Mouse (Mus musculus) lung, postnatal 0 days (tissue): ENCODE results near the gene Map2k5. TPM values are rescaled to one million over a fixed set of nuclear protein-coding genes. Genes with fewer than 3 reads are reported as not detected.

ENCODE experiments used
- ATAC-seq: fragments of 200-750 bp; cut with Nextera tagmentation; 2 replicates; pipeline ENCODE4 v1.8.0; 2017; ENCODE audit warnings: moderate library complexity
- DNase-seq: peaks from one replicate; pipeline ENCODE4 v3.0.0-alpha.2; 2016; ENCODE audit warnings: low spot score
- H3K27ac ChIP-seq: fragments of 300-500 bp; sonication (generic); 2 replicates; pipeline ENCODE4 v1.5.1; 2014; ENCODE audit warnings: antibody characterized with exemption, mild to moderate bottlenecking, low read length, mixed read lengths
- H3K27me3 ChIP-seq: fragments of 300-500 bp; sonication (generic); replicated peaks from 2 replicates; pipeline ENCODE4 v1.6.1; 2014; ENCODE audit warnings: low read length, mixed read lengths; ENCODE audit not compliant: insufficient read depth
- H3K36me3 ChIP-seq: fragments of 300-500 bp; sonication (generic); 2 replicates; pipeline ENCODE4 v1.6.1; 2014; ENCODE audit warnings: low read length, mixed read lengths; ENCODE audit not compliant: insufficient read depth
- H3K4me1 ChIP-seq: fragments of 300-500 bp; sonication (generic); 2 replicates; pipeline ENCODE4 v1.6.1; 2014; ENCODE audit warnings: antibody characterized with exemption, low read depth, low read length, mixed read lengths; ENCODE audit not compliant: insufficient read depth
- H3K4me2 ChIP-seq: fragments of 300-500 bp; sonication (generic); replicated peaks from 2 replicates; pipeline ENCODE4 v1.6.1; 2014; ENCODE audit warnings: low read depth, mild to moderate bottlenecking, low read length, moderate library complexity, mixed read lengths
- H3K4me3 ChIP-seq: fragments of 300-500 bp; sonication (generic); 2 replicates; pipeline ENCODE4 v1.5.1; 2014; ENCODE audit warnings: low read depth, low read length
- H3K9ac ChIP-seq: fragments of 300-500 bp; sonication (generic); replicated peaks from 2 replicates; pipeline ENCODE4 v1.6.1; 2014; ENCODE audit warnings: low read depth, mild to moderate bottlenecking
- H3K9me3 ChIP-seq: fragments of 300-500 bp; sonication (generic); 2 replicates; pipeline ENCODE4 v1.6.1; 2016; ENCODE audit warnings: low read length, mixed read lengths
- CTCF ChIP-seq: IDR thresholded peaks from 2 replicates; pipeline ENCODE4 v1.5.1; 2016; ENCODE audit warnings: antibody characterized with exemption, mild to moderate bottlenecking
- EP300 ChIP-seq: IDR thresholded peaks from 2 replicates; pipeline ENCODE4 v1.6.1; 2016; ENCODE audit warnings: antibody characterized with exemption, mild to moderate bottlenecking, control low read depth
- WGBS: fragments of 180-500 bp; shearing (Covaris S2); extraction: QIAGEN DNeasy Blood & Tissue Kit; methylation state at CpG from one replicate; pipeline ENCODE4 v1.1.7; 2014; 5-methylcytosine and 5-hydroxymethylcytosine counted together
- polyA plus RNA-seq: library from polyadenylated mRNA; unstranded; fragments of >200 nt; fragmentation: Nextera tagmentation; extraction: Ambion mirVana; gene quantifications from 2 replicates; pipeline ENCODE4 v1.2.1, GENCODE M21; 2015

The Map2k5 gene
- polyA plus RNA-seq, 1 experiment from 2014 or later = 23.1 TPM

DNA sequence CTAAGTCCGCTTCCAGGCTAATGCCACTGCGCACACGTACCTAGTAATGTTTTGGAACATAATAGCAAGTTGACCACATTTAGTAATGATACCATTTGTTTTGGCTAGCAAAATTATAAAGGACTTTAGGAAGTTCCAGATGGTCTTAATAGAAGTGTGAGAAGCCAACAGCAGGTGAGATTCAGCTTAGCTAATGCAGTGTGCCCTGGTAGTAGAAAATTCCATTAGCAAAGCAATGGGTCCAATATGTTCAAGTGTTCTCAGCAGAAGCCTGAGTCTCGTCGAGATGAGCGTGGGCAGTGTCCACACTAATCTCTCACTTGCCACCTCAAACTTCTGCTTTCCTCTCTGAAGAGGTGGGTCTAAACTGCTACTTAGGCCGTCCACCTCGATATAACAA, 27.7 kb downstream of the Map2k5 start:
- WGBS = 85% methylated on average over 8 of the region's 8 CpGs

DNA sequence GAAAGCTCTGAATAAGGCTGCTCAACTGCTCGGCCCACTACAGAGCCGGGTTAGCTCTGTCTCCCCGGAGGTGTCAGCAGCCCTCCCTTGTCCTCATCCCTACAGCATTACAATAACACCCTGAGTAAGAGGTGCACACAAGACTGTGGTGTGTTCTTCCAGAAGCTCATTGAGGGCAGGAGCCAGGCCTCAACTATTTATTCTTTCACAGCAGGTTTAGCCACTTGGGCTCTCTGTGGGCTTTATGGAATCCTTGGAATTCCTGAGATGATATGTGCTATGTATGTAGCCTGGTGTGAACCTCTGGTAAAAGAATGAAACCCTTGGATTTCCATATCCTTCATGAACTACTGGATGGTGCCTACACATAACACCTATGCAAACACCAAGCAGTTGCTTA, 28.5 kb downstream of the Map2k5 start:
- no peak overlapping the region for H3K4me3 ChIP-seq
- no peak overlapping the region for H3K27ac ChIP-seq
- H3K4me2 ChIP-seq = no peak overlapping the region
- ATAC-seq (no peak), DNase-seq (no peak)
- H3K4me1 ChIP-seq = no peaks in the 10 kb centered on the region
- no peaks in the 10 kb centered on the region for H3K27me3 ChIP-seq
- H3K36me3 ChIP-seq = no peaks in the 10 kb centered on the region
- H3K9me3 ChIP-seq = no peaks in the 10 kb centered on the region
- no peak overlapping the region for H3K9ac ChIP-seq
- TF ChIP-seq CTCF (no peak), EP300 (no peak)
- 77% methylated on average over 3 of the region's 3 CpGs for WGBS

More for the DNA sequence above, 27.7 kb downstream of the Map2k5 start:
- H3K27me3 ChIP-seq = no peaks in the 10 kb centered on the region
- H3K9ac ChIP-seq = no peak overlapping the region
- no peak overlapping the region for H3K4me2 ChIP-seq
- no peaks in the 10 kb centered on the region for H3K36me3 ChIP-seq
- no peaks in the 10 kb centered on the region for H3K9me3 ChIP-seq
- no peak for DNase-seq
- no peaks in the 10 kb centered on the region for H3K4me1 ChIP-seq
- H3K4me3 ChIP-seq = no peak overlapping the region
- H3K27ac ChIP-seq = no peak overlapping the region
- no peak for ATAC-seq
- TF ChIP-seq EP300 = no peak
- TF ChIP-seq CTCF = no peak

DNA sequence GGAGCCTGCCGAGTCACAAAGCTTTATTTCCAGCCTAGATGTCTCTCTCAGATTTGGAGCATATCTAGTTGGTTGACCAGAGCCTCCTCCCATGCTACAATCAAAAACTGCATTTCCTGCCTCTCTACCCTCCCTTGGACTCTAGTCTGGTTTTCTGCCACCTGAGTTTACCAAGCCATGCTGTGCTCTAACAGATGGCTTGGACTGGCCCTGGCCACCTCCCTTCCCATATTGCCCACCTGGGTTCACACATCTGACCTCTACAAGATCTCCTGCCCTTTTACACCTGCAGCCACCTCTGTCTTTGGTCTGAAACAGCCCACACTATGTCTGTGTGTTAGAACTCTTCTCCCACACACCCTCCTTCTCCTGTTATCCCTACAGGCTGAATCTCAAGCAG, 29.6 kb downstream of the Map2k5 start:
- TF ChIP-seq CTCF = no peak
- TF ChIP-seq EP300 = no peak
- DNase-seq (no peak), ATAC-seq (no peak)
- H3K9ac ChIP-seq = no peak overlapping the region
- no peaks in the 10 kb centered on the region for H3K27me3 ChIP-seq
- H3K36me3 ChIP-seq = no peaks in the 10 kb centered on the region
- no peak overlapping the region for H3K27ac ChIP-seq
- no peaks in the 10 kb centered on the region for H3K4me1 ChIP-seq
- no peak overlapping the region for H3K4me3 ChIP-seq
- 89% methylated on average over 1 of the region's 1 CpGs for WGBS
- H3K9me3 ChIP-seq = no peaks in the 10 kb centered on the region
- no peak overlapping the region for H3K4me2 ChIP-seq

DNA sequence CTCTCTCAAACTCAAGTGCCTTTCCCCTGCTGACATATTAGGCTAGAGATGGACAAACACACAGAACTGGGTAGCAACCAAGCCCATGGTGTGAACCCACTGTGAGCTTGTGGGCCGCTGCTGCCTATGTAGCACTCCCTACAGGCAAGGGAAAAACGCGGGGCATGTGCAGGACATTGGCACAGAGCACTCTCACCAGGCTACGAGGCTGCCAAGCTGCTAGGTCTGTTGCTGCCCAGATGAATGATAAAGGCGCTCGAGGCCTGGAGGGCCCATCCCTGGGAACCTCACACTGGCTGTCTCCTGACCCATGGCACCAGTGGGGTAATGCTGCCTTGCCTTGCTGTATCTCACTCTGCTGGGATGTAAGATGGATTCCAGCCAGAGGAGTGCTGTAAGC, 31.7 kb downstream of the Map2k5 start:
- WGBS = 84% methylated on average over 6 of the region's 6 CpGs

DNA sequence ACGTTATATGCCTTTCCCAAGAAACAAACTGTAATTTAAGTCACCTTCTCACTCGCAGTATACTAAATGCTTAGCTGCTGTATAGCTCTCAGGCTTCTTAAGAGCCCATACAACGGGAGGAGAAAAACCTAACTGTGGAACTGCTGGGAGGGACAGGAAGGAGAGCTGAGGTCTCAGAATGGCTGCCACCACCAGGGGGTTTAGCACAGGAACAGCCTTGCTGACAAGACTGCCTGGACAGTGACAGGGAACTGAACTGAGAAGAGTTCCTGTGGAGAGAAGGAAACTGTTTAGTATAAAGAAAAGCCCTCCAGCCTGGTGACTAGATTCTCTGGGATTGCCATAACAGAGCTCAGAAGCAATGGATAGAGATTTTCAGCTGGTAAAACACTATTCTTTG, 35.9 kb downstream of the Map2k5 start:
- Histone ChIP-seq H3K4me3 (no peak overlapping the region), H3K27me3 (no peaks in the 10 kb centered on the region), H3K9ac (no peak overlapping the region), H3K4me1 (no peaks in the 10 kb centered on the region), H3K36me3 (no peaks in the 10 kb centered on the region; the same call in 1 of the 2 replicates), H3K27ac (no peak overlapping the region), H3K4me2 (no peak overlapping the region), H3K9me3 (no peaks in the 10 kb centered on the region)
- WGBS = 66% methylated on average over 3 of the region's 3 CpGs
- ATAC-seq = no peak
- no peak for DNase-seq
- no peak for TF ChIP-seq EP300
- TF ChIP-seq CTCF = peak; percentile 34

More for the DNA sequence above, 31.7 kb downstream of the Map2k5 start:
- ATAC-seq (no peak; the same call in 1 of the 2 replicates), DNase-seq (no peak)
- Histone ChIP-seq H3K27me3 (no peaks in the 10 kb centered on the region), H3K27ac (no peak overlapping the region), H3K4me3 (no peak overlapping the region), H3K36me3 (no peaks in the 10 kb centered on the region), H3K9ac (no peak overlapping the region), H3K9me3 (no peaks in the 10 kb centered on the region), H3K4me2 (no peak overlapping the region), H3K4me1 (no peaks in the 10 kb centered on the region)
- TF ChIP-seq EP300 (no peak), CTCF (no peak)

DNA sequence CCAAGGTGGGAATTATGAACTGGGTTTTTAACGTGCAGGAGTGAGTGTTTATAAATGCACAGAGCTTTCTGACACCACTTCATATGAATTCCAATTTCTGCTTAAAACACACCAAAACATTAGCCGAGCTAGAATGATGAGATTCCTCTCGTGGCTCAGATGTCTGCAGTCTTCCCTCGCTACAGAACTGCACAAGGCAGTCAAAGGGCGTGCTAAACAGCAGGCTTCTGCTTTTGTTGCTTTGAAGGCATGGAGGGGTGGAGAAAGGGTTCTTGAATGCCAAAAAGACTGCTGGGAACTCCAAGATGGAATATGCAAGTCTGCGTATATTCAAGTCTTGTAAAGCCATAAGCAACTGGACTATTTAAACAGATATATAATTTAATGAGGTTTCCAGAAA, 38.4 kb downstream of the Map2k5 start:
- TF ChIP-seq CTCF = no peak
- no peak for TF ChIP-seq EP300
- no peak for ATAC-seq

DNA sequence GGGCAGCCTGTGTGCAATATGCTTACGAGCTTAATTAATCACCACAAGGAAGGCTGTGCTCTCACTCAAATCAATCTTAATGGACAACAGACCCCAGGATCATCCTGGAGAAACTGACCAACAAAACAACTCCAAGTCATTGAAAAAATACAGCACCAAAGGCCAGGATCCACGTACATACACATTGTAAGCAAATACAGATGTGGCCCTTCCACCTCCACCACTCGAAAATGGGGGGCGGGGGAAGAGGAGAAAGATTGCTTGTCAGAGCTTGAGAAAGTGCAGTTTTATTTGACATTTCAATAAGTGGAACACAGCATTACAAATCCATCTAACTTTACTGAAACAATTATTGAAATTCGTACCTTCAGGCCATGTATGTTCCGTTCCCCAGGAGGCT, 39.0 kb downstream of the Map2k5 start:
- TF ChIP-seq EP300 = no peak
- TF ChIP-seq CTCF = no peak
- no peak for ATAC-seq
- DNase-seq = no peak

More for the DNA sequence above, 38.4 kb downstream of the Map2k5 start:
- no peaks in the 10 kb centered on the region for H3K27me3 ChIP-seq
- no peak overlapping the region for H3K9ac ChIP-seq
- no peaks in the 10 kb centered on the region; the same call in none of the 2 replicates for H3K36me3 ChIP-seq
- H3K4me3 ChIP-seq = no peak overlapping the region
- no peak for DNase-seq
- H3K4me1 ChIP-seq = no peaks in the 10 kb centered on the region
- H3K4me2 ChIP-seq = no peak overlapping the region
- 70% methylated on average over 6 of the region's 6 CpGs for WGBS
- H3K9me3 ChIP-seq = no peaks in the 10 kb centered on the region
- H3K27ac ChIP-seq = no peak overlapping the region

More for the DNA sequence above, 39.0 kb downstream of the Map2k5 start:
- 71% methylated on average over 6 of the region's 6 CpGs for WGBS
- H3K4me2 ChIP-seq = no peak overlapping the region
- H3K4me3 ChIP-seq = no peak overlapping the region
- no peak overlapping the region for H3K27ac ChIP-seq
- no peaks in the 10 kb centered on the region for H3K9me3 ChIP-seq
- H3K36me3 ChIP-seq = no peaks in the 10 kb centered on the region; the same call in none of the 2 replicates
- no peak overlapping the region for H3K9ac ChIP-seq
- no peaks in the 10 kb centered on the region for H3K27me3 ChIP-seq
- no peaks in the 10 kb centered on the region for H3K4me1 ChIP-seq
